Mouse (Mus musculus) lung, embryonic 14.5 days (tissue): ENCODE results near the gene C1ra. TPM values are rescaled to one million over a fixed set of nuclear protein-coding genes. Genes with fewer than 3 reads are reported as not detected.
"Not testable (repeated sequence)": the region's sequence is repeated elsewhere in the genome, so short reads cannot be mapped to it uniquely, and the experiment has no call there.

Experiments
- ATAC-seq: fragments of 200-750 bp; cut with Nextera tagmentation; 2 replicates; pipeline ENCODE4 v1.8.0; 2017; ENCODE audit warnings: mild to moderate bottlenecking, moderate TSS enrichment, moderate library complexity; ENCODE audit not compliant: insufficient read depth
- DNase-seq: peaks from one replicate; pipeline ENCODE4 v3.0.0-alpha.2; 2015
- H3K27ac ChIP-seq: fragments of 300-500 bp; sonication (generic); 2 replicates; pipeline ENCODE4 v1.5.1; 2014; ENCODE audit warnings: low read depth, mild to moderate bottlenecking, moderate library complexity
- H3K27me3 ChIP-seq: fragments of 300-500 bp; sonication (generic); 2 replicates; pipeline ENCODE4 v1.6.1; 2014; ENCODE audit warnings: low read length, control low read depth; ENCODE audit not compliant: insufficient read depth
- H3K36me3 ChIP-seq: fragments of 300-500 bp; sonication (generic); 2 replicates; pipeline ENCODE4 v1.6.1; 2014; ENCODE audit warnings: control low read depth; ENCODE audit not compliant: insufficient read depth
- H3K4me1 ChIP-seq: fragments of 300-500 bp; sonication (generic); 2 replicates; pipeline ENCODE4 v1.6.1; 2014; ENCODE audit warnings: antibody characterized with exemption, control low read depth; ENCODE audit not compliant: insufficient read depth
- H3K4me2 ChIP-seq: fragments of 300-500 bp; sonication (generic); 2 replicates; pipeline ENCODE4 v1.6.1; 2014; ENCODE audit warnings: mild to moderate bottlenecking
- H3K4me3 ChIP-seq: fragments of 300-500 bp; sonication (generic); 2 replicates; pipeline ENCODE4 v1.5.1; 2014; ENCODE audit warnings: low read depth, low read length
- H3K9ac ChIP-seq: fragments of 300-500 bp; sonication (generic); 2 replicates; pipeline ENCODE4 v1.6.1; 2014
- H3K9me3 ChIP-seq: fragments of 300-500 bp; sonication (generic); 2 replicates; pipeline ENCODE4 v1.6.1; 2016; ENCODE audit warnings: low read depth, low read length, control low read depth
- CTCF ChIP-seq: IDR thresholded peaks from 2 replicates; pipeline ENCODE4 v1.5.1; 2016; ENCODE audit warnings: antibody characterized with exemption, low read depth
- WGBS: fragments of 180-500 bp; shearing (Covaris S2); extraction: QIAGEN DNeasy Blood & Tissue Kit; methylation state at CpG from one replicate; pipeline ENCODE4 v1.1.7; 2014; 5-methylcytosine and 5-hydroxymethylcytosine counted together
- polyA plus RNA-seq: library from polyadenylated mRNA; unstranded; fragments of >200 nt; fragmentation: Nextera tagmentation; extraction: Ambion mirVana; gene quantifications from 2 replicates; pipeline ENCODE4 v1.2.1, GENCODE M21; 2014

The C1ra gene
- polyA plus RNA-seq, 1 experiment from 2014 or later = 1.9 TPM

- TF ChIP-seq CTCF = no peak
- H3K9me3 ChIP-seq = no peaks in the 10 kb centered on the region
- H3K27me3 ChIP-seq = no peaks in the 10 kb centered on the region
- no peak overlapping the region for H3K4me3 ChIP-seq
- H3K4me2 ChIP-seq = no peak overlapping the region
- H3K36me3 ChIP-seq = no peaks in the 10 kb centered on the region
- no peak for ATAC-seq
- DNase-seq = no peak
- H3K27ac ChIP-seq = no peak overlapping the region
- WGBS = 70% methylated on average over 3 of the region's 3 CpGs
- H3K4me1 ChIP-seq = no peaks in the 10 kb centered on the region
- H3K9ac ChIP-seq = no peak overlapping the region
Measured at GRCm38 (mm10) chr6:124527881-124528280, 15.7 kb downstream of the C1ra start.

DNA sequence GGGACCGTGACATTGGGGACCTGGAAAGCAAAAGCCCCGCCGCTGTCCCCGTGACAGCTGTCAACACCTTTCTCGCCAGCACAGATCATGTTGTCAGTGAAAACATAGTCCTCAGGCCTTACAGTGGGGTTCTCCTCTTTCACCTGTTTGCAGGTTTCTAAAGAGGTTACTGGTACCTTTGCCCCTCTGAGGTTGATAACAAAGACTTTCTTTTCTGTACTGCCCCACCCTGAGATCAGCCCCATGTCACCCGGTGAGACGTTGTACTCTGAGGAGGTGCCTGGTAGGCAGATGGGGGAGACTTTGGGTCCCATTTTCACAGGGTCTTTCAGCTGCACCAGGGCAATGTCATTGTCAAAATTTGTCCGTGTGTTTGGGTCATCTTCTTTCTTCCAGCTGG lies 18.9 kb downstream of the C1ra start:
- no peak for ATAC-seq
- no peak for TF ChIP-seq CTCF
- Histone ChIP-seq H3K27me3 (no peaks in the 10 kb centered on the region), H3K4me2 (no peak overlapping the region), H3K36me3 (no peaks in the 10 kb centered on the region), H3K4me3 (no peak overlapping the region), H3K9ac (no peak overlapping the region), H3K27ac (no peak overlapping the region), H3K9me3 (no peaks in the 10 kb centered on the region), H3K4me1 (no peaks in the 10 kb centered on the region)
- WGBS = 77% methylated on average over 8 of the region's 8 CpGs
- DNase-seq = no peak

DNA sequence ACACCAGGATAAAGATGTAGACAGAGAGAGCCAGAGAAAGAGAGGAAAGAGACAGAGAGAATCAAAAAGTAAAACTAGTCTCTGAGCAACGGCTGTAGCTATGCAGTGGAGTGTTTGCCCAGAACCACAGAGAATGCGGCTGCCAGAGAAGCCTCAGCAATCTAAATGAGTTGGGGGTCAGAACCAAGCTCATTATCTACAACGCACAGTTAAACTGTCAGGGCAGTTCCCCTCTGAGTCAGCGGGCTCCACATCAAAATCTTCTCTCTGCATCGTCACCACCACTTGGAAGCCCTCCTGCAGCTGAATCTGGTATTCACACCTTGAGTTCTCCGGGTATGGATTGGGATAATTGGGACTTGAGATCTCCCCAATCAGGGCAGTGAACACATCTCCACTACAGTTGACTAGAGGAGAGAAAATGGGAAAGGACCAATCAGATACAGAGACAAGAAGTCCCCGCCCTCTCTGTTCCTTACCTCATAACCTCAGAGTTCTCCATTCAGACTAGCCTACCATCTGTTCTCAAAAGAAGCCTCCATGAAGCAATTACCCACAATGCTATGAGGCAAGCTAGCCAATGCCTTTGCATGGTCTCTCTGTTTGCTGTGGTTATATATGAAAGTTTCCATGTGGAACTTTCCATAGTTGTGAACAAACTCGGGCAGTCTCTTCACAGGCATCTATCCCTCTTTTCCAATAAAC lies 24.1 kb downstream of the C1ra start:
- 60% methylated on average over 8 of the region's 8 CpGs for WGBS
- H3K9ac ChIP-seq, H3K27me3 ChIP-seq, H3K27ac ChIP-seq, H3K36me3 ChIP-seq, DNase-seq, H3K4me3 ChIP-seq, ATAC-seq, H3K4me2 ChIP-seq, H3K4me1 ChIP-seq, H3K9me3 ChIP-seq: not testable (repeated sequence)

DNA sequence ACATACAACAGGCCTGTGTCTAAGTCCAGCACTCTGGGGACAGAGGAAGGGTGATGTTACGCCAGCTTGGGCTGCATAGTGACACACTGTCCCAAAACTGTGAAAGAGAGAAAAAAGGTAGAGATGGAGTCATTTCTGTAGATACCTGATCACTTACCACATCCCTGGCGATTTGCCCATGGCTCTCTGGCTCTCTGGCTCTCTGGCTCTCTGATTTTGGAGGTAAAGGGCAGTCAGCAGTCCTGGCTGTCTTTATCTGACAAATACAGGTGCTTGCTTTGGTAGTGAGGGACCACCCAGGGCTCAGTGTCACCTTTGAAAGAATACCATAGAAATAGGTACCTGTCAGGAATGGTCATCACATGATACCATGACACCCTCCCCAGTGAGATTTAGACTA lies 29.0 kb downstream of the C1ra start:
- not testable (repeated sequence) for H3K27ac ChIP-seq, H3K9me3 ChIP-seq, H3K4me3 ChIP-seq, H3K36me3 ChIP-seq, H3K4me1 ChIP-seq, DNase-seq, H3K4me2 ChIP-seq, ATAC-seq, H3K9ac ChIP-seq, H3K27me3 ChIP-seq
- WGBS = 72% methylated on average over 2 of the region's 2 CpGs

GRCm38 (mm10) chr6:124542284-124542683 lies 30.1 kb downstream of the C1ra start, which contains the start of gene C1s1:
TSS of gene C1s1 (minus strand) at chr6:124542359.
- 0% methylated on average over 1 of the region's 1 CpGs for WGBS
- not testable (repeated sequence) for H3K27me3 ChIP-seq, H3K36me3 ChIP-seq, H3K4me3 ChIP-seq, H3K9ac ChIP-seq, H3K4me1 ChIP-seq, H3K9me3 ChIP-seq, H3K27ac ChIP-seq, H3K4me2 ChIP-seq
- peak; percentile 76 for DNase-seq
- ATAC-seq = peak; percentile 69
- peak; percentile 50 for TF ChIP-seq CTCF

- ATAC-seq = peak; percentile 49; the same call in 1 of the 2 replicates
- Histone ChIP-seq H3K4me3 (no peak overlapping the region), H3K36me3 (no peaks in the 10 kb centered on the region), H3K4me1 (no peaks in the 10 kb centered on the region), H3K27ac (no peak overlapping the region), H3K27me3 (no peaks in the 10 kb centered on the region), H3K9ac (no peak overlapping the region), H3K9me3 (no peaks in the 10 kb centered on the region), H3K4me2 (no peak overlapping the region)
- WGBS = 75% methylated on average over 5 of the region's 6 CpGs
- TF ChIP-seq CTCF = 0 out of 2 replicates have a peak, but pooled peaks have one; percentile 24
- peak; percentile 39 for DNase-seq
Measured at GRCm38 (mm10) chr6:124544466-124544865, 32.3 kb downstream of the C1ra start.

DNA sequence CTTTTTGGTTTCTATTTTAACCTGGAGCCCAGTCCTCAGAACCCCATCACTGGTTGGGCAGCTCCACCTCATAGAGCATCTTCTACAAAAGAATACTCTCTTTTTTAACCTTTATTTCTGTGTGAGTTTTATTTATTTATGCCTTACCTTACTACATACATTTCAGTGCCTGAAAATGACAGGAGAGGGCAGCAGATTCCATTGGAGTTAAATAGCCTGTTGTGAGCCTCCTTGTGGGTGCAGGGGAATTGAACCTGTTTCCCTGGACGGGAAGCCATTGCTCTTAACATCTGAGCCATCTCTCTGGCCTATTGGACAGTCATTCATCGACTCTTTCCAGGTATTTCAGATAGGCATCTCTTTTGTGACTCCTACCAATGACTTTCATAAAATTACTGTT lies 33.2 kb downstream of the C1ra start:
- no peak overlapping the region for H3K4me2 ChIP-seq
- H3K4me3 ChIP-seq = no peak overlapping the region
- no peaks in the 10 kb centered on the region for H3K27me3 ChIP-seq
- H3K36me3 ChIP-seq = no peaks in the 10 kb centered on the region
- WGBS = 71% methylated on average over 2 of the region's 2 CpGs
- ATAC-seq (no peak), DNase-seq (no peak)
- H3K4me1 ChIP-seq = no peaks in the 10 kb centered on the region
- no peaks in the 10 kb centered on the region; the same call in 1 of the 2 replicates for H3K9me3 ChIP-seq
- no peak overlapping the region for H3K9ac ChIP-seq
- TF ChIP-seq CTCF = no peak
- H3K27ac ChIP-seq = no peak overlapping the region

DNA sequence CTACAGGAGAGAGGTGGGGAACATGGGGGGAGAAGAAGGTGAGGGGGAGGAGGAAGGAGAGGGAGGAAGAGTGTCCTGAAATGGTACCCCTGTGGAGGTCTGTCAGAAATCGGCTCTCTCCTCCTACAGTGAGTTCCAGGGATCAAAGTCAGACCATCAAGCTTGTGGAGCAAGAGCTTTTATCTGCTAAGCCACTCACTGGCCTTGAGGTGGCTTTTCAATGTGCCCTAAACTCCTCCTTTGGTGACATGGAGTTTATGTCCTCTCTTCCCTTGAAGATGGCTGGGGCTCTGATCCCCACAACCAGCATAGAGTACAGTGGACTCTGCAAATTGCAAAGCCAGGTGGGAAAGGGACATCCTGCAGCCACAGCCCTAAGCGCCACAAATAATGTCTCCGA lies 35.8 kb downstream of the C1ra start:
- ATAC-seq, DNase-seq: not testable (repeated sequence)
- 79% methylated on average over 3 of the region's 3 CpGs for WGBS

More for the DNA sequence above, 35.8 kb downstream of the C1ra start:
- not testable (repeated sequence) for H3K4me3 ChIP-seq, H3K27ac ChIP-seq, H3K9ac ChIP-seq, H3K4me1 ChIP-seq, H3K4me2 ChIP-seq, H3K36me3 ChIP-seq, H3K9me3 ChIP-seq, H3K27me3 ChIP-seq
